Mouse (Mus musculus) frontal cortex, adult 2 months (tissue): ENCODE measurements at regions not wholly inside any gene's neighbourhood (a gene's known extent, or its start where the extent isn't known, plus 50 kb on each side); places are given as distances from the start of the nearest gene placed in this dataset.

ENCODE experiments used
- DNase-seq, 2 experiments: peaks; one replicate each; pipeline ENCODE4 v3.0.0; 2022; ENCODE audit warnings: low spot score in 1 of 2; ENCODE audit errors: extremely low spot score in 1 of 2

DNA sequence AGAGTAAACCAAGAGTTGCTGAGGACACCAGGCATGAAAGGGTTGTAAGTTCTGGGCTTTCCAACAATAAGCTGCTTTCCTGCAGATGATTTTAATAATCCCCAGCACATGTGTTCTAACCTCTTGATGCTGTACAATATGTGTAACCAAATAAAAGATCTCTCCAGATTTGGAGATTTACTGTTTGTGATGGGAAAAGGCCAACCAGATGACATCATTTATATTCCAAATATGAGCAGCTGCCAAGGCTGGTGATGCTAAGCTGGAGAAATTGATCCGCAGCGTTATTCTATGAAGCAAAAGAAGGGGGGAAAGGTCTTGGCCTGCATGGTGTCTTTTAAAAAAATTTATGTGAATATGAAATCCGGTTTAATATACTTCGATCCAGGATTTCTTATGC, 160.1 kb upstream of the Gm12728 start:
- DNase-seq = no peak

DNA sequence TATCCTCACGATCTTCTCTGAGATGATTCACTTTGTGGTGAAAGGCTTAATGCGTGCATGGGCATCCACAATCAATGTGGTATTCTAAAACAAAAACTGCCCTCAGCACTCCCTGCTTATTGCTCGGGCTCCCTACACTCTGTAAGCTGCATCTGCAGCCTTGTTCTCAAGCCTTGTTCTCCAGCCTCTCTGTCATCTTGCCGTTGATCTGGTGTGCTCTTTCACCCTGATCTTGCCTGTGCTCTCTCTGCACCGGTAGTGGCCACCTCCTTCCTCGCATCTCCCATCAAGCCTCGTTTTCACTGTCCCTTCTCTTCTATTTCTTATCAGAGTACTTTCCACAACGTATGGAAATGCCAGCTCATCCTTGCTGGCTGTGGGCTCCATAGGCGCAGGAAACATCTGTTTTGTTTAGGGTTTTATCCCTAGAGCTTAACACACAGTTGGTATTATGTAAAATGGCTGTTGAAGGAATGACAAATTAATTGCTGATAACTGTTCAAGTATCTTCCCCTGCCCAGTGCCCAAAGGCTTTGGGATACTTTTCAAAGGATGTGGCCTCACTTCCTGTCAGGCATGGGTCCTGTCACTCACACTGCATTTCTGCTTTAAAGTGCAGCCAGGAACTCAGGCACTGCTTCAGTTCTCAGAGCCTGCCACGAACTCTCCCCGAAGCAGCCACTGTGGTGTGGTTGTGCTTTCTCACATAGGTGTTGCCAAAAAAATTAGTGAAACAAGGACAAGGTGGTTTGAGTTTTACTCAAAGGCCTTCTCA, 158.9 kb upstream of the Gm12728 start:
- DNase-seq = no peak

DNA sequence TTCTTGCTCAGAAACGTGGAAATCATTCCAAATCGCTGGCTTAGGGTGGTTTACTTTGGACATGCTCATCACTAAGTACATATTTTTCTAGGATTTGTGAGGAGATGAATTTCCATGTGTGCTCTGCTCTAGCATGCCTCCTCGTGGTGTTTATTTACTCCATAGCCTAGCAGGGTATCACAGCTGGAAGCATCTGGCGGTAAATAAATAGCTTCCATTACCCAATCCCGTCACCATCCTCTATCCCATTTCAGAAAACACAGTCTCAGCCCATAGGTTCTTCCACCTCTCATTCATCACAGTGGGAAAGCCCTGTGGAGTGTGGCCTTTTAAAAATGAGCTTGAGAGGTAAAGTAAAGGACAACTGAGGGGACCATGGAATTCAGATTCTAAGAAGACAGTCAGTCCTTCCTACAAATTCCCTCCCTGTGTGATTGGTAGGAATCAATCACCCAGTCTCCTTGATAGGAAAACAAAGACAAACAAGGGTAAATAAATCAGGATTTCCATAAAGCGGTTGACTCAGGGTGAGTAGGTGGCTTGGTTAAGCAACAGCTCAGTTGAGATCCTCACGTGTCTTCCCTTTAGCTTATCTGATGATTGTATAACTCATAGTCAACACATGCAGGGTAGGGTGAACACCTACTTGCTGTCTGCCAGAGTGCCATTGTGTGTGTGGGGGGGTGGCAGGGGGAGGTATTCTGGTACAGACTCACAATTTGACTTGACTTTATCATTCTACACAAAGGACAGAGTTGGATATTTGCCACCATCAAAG, 156.9 kb upstream of the Gm12728 start:
- no peak for DNase-seq

DNA sequence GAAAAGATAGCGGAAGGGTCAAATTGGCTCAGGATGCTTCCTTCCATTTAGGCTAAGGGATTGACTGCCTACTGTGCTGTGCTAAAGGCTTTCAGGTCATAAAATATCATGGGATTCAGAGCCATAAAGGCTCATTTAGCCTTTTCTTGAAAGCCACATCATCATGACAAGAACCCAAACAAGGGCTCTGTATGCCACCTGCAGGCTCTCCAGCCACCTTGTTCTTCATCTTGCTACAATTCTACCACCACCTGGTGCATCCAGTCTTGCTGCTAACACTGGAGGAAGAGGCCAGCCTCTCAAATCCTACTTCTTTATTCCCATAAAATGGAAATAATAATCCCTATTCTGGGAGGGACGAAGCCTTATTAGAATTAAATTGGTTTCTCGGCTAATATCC, 155.9 kb upstream of the Gm12728 start:
- no peak for DNase-seq

DNA sequence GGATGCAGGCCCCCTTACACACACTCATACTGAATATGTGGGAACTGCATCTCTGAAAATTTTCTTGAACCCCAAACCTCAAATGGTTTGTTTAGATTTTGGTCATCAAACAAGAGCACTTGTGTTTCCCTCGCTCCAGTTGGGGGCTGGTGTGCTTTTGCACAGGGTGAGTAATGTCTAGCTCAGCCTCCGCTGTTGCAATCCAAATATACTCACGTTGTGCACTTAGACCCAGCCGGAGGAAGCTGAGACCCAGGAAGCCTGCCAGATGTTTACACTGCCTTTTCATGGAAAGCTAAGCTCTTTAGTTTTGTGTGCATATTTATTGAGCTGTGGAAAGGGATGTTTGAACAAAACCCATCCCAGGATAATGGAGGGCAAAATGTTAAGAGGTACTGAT, 148.9 kb upstream of the Gm12728 start:
- peak in 1 of 2 experiments; percentile 10 for DNase-seq

DNA sequence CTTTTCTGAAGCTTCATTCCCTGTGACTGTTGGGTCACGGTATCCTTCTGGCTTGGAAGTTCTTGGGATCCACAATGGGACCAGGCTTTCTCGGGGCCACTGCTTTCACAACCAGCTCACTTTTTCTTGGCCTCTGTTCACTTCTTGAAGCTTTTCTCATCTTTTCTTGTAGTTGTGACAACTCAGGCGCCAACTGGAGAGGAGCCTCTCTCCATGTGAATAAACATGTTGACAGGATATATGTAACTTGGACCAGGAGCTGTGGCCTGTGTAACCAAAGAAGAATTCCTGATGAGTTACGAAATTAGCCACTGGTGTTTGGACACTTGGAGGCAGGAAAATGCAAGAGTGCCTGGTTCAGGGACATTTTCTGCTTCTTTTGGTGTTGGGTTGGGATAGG, 148.1 kb upstream of the Gm12728 start:
- no peak for DNase-seq

DNA sequence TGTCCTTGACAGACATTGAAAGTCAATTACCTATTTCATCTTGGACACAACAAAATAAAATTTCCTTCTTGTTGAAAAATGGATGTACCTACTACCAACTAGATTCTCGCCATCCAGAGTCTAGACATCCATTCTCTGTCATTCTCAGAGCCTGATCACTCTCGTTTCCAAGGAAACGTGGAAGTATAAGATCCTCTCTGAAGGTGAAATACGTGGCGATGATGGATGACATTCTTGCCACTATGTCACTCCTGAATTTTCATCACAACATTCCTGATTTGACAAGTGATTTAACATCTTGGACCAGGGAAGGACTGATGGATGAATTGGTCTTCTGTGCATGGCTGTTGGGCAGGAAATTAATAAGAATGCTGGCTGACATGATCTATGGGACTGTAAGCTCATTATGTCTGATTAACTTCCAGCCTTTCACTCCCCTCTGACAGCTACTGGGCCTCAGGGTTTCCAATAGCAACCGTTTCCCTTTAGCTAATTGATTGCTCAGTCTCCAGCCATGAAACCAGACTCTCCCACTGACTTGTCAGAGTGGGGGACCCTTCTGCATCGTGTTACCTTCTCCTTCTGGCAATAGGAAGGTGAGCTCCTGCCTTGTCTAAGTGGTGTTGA, 140.7 kb upstream of the Gm12728 start:
- no peak for DNase-seq

DNA sequence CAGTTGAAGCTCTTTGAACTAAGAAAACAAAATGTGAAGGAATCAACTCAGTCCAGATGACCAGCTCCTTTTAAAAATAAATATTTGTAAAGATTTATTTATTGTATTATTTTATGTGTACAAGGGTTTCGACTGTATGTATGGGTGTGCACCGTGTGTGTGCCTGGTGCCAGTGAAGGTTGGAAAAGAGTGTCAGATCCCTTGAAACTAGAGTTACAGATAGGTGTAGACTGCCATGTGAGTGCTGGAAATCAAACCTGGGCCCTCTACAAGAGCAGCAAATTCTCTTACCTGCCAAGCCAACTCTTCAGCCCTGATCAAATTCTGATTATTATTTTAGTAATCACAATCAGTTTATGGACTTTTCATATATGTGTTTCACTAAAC, 140.2 kb upstream of the Gm12728 start:
- no peak for DNase-seq

DNA sequence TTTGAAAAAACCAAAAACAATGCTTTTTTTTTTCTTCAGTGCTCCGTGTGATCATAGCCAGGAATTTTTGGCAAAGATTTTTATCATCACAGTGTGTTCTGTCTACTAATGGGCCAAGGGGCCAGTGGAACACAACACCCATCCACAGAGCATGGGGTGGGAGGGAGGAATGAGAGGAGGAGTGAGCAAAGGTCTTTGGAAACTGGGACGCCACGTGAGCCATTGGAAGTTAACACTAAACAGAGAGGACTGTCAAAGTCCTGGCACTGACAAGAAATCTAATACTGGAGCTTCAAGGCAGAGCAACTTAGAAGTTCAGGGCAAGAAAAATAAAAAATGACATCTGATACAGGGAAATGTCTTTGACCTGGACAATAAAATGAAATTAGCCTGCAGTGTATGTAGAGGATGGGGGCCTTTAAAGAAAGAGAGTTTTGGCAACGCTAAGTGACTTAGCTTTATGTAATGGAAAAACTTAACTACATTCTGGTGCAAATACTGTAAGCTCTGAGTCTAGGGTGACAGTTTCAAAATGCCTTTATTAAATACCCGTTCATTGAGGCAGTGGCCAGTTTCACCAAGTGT, 133.5 kb upstream of the Gm12728 start:
- DNase-seq = no peak

DNA sequence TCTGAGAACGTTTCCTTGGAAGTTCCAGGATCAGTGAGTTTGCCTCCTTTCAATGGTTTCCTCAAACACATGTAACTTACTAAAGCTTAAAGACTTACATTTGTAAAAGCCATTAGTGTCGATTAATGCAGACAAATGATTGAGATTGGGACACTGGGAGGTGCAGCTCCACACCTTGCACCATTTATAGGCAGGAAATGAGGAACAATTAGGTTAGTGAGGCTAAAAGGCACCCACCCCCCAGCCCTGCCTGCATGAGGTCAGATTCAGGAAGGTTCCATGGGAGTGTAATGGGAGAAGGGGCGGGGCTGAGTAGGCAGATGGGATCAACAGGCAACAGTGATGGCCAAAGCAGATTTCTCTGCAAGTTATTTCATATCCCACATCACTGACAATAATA, 131.1 kb upstream of the Gm12728 start:
- DNase-seq = no peak

DNA sequence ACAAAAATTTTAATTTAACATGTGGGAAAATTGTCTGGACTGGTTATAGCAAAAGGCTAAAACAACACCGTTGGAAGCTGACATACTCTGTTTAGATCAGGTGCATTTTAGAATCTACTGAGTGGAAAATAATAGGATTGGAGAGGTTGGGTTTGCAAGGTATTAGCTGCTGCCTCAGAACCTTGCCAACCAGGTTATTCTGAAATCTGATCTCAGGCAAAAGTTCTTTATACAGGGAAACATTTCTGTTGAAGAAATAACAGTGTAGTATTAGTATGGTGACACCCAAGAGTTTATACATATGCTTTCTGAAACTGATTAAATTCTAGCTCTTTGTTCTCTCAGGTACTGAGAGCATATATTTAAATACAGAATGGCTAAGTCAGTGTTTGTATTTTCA, 113.0 kb upstream of the Gm12728 start:
- no peak for DNase-seq

DNA sequence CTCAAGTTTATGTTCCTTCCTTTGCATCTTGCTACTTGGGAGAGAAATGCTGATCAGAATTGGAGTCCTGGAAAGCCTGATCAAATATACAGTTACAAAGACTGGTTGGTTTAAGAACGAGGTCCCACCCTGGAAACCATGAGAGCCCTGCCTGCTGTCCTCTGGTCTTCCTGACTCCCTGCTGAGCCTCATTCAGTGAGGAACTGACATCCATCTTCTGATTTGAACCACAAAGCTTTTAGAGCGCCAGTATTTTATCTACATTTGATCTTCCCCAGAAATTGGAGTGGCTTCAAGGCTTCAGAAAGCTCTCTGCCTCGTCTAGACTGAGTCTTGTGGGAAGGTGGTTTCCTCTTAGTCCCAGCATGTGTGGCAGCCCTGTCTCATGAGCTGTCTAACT, 99.0 kb upstream of the Gm12728 start:
- DNase-seq = no peak

DNA sequence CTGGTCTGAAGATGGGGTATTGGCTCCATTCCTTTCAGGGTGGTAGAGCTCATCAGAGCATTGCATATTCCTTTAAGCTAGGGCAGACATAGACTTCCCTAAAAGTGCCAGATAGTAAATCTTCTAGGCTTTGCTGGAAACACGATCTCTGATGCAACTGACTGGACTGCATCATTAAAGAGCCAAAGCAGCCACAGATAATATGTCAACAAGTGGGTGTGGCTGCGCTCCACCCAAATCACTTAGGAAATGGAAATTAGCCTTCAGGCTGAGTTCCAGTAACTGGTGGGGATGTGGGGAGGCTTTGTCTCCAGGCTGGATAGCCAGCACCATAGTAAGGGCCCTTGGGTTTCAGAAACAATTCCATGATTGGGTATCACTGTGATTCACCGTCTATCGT, 97.3 kb upstream of the Gm12728 start:
- DNase-seq = no peak

DNA sequence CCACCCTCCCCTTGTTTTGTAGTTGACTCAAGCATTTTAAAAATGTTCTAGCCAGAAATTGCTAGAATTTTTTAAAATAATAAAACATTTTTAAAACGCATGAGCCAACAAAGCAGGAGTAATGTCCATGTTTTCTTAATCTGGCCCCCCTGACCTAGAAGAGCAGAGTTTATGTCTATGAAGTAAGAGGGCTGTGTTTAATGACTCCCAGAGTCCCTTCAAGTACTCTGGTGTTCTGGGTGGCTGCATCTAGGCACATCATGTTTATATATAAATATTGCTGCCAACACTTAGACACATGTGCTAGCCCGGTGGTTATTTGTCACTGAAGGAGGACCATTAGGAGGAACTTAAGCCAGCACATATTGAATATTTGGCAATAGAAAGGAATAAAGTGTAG, 93.8 kb upstream of the Gm12728 start:
- no peak for DNase-seq

DNA sequence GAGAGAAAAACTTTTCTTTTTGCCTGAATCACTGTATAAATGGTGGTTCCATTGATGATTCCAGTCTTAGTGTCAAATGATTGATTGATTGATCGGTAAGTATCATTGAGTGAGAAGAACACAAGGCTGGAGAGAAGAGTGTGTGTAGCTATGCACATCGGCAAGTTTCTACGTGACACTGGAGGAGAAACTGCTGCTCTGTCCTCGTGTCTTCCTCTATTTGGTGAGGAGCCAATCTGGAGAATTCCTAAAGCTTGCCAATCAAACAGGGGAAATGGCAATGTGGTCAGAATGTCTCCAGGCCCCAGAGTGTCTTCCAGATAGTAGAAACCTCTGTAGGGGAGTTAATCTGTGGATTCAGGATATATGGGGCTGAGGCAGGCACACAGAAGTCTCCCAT, 92.5 kb upstream of the Gm12728 start:
- no peak for DNase-seq

DNA sequence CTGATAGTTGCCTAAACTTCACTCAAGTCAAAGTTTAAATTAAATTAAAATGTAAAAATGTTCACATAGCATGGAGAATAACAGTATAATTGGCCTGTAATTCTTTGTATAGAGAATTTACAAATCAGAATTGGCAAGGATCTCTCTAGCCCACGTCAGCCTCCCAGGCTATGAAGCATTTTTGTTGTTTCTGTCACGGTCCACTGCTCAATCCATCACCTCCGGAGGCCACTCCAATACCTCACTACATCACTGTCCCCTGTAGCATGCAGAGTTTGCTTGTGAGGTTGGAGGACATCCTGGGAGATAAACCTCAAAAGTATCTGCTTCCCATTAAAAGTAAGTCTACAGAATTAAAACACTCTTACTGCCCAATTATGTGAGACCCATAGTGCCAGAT, 87.6 kb upstream of the Gm12728 start:
- DNase-seq = no peak

DNA sequence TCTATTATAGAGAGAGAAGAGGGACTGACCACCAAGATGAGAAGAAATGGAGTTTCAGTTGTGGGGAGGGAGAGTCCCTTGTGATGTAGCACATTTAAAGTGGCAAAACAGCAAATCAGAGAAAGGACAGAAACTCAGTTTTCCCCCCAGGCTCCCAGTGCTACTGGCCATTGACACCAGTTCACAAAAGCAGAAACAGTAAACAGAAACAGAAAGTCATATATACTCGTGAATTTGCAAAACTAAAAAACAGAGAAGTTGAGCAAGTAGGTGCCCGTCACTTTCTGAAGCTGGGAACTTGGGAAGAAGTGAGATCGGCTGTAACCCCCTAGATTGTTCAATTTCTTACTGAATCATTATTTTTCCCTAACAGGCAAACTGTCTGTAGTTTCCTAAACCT, 86.3 kb upstream of the Gm12728 start:
- no peak for DNase-seq

DNA sequence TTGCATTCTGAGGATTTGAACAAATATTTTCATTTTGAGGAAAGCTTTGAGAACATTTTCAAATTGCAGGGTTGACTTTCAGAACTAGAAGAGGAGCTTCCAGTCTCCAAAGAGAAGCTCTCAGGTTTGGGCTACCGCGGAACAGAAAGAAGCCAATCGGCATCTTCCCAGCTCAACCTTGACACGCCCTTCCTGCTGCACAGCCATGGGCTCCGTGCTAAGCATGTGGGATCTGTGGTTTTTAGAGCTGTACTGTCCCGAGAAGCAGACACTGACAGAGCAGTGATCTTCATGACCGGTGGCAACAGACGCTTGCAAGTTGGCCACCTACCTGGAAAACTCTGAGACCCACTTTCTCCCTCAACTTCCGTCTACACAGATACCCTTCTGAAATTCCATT, 85.4 kb upstream of the Gm12728 start:
- no peak for DNase-seq

DNA sequence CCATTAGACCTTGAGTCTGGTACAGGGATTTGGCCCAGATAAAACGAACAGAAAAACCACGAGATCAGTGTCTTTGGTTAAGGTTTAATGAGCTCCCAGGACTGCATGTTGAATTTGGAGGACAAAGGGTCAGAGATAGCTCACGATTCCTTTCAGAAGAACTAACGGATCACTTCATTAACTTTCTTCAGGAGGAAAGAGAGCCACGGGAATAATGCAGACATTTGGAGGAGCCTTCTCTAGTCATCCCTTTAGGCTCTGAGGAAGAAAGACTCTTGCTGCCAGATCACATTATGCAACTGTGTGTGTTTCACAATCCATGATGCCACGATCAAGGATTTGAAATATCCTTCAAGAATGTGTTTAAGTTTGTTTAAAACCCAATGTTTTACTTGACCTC, 83.7 kb upstream of the Gm12728 start:
- no peak for DNase-seq

DNA sequence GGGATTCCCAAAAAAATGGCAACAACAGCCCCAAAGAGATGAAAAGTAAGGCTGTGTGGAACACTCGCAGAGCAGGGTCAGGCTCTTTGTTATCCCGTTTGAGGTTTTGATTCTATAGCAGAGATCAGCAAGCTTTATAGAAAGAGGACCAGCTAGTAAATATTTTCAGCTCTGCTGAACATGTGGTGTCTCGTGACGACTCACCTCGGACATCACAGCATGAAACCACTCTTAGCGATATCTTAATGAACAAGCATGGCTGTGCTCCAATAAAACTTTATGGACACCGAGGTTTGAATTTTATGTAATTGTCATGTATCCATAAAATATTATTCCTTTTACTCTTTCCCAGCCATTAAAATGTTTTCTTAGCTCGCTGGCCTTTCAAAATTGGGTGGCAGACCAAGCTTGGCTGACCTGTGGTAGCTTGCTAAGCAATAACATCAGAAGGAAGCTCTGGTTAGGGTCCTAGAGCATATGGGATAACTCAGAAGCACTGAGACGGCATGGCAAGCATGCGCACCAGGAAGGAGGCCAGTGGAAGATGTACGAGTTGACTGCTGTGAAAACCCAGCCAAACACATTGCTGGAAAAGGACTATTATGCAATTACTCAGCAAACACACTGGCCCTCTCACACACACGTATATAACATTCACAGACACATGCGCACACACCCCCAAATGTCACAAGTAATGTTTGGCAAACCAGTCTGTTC, 81.4 kb upstream of the Gm12728 start:
- DNase-seq = peak in 1 of 2 experiments; percentile 1

DNA sequence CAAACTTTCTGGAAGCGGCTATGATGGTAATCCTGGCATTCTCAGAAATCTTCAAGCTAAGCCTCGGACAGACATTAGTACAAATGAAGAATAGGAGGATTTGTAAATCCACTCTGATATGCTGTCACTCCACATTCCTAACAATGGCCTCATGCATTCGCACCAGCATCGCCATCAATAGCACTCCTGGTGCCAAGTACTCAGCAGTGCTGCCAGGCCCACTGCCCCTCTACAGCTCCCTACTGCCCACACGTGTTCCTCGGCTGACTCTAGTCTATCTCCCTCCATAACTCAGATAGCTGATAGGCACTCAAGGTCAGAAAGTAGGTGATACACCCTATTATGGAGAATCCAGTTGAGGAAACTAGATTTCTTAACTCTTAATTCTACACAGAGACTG, 75.7 kb upstream of the Gm12728 start:
- peak in 1 of 2 experiments; percentile 28 for DNase-seq
